Mouse (Mus musculus) forebrain, embryonic 16.5 days (tissue): ENCODE results near the gene Ptf1a. TPM values are rescaled to one million over a fixed set of nuclear protein-coding genes. Genes with fewer than 3 reads are reported as not detected.

Experiments
- polyA plus RNA-seq: library from polyadenylated mRNA; unstranded; fragments of >200 nt; fragmentation: Nextera tagmentation; extraction: Ambion mirVana; gene quantifications from 2 replicates; pipeline ENCODE4 v1.2.1, GENCODE M21; 2015

Ptf1a gene
- polyA plus RNA-seq, 1 experiment from 2014 or later: not detected

Other genes with a start within 250 kb of the Ptf1a start
- gene Armc3, start 246.4 kb upstream of the Ptf1a start, polyA plus RNA-seq: 0.91 and 1.4 TPM in 2 replicates
- 7.8 and 7.9 TPM in 2 replicates for gene Msrb2, start 74.2 kb upstream of the Ptf1a start, polyA plus RNA-seq
- gene 4921504E06Rik, start 108.3 kb downstream of the Ptf1a start, polyA plus RNA-seq: not detected in 2 replicates
- gene Otud1, start 212.1 kb downstream of the Ptf1a start, polyA plus RNA-seq: 1.6 and 2.1 TPM in 2 replicates